Mouse (Mus musculus): ENCODE data around the gene Vrk3.

Gene Vrk3

GRCm38 (mm10) chr7:44818751-44819235 lies 70.6 kb downstream of the Vrk3 start:
- DNase-seq (ENCODE audit: low spot score): peak; percentile 37

GRCm38 (mm10) chr7:44819391-44819790 lies 71.2 kb downstream of the Vrk3 start:
- DNase-seq (ENCODE audit: low spot score): no peak

GRCm38 (mm10) chr7:44819863-44820262 lies 71.7 kb downstream of the Vrk3 start:
- peak; percentile 5 for DNase-seq (ENCODE audit: low spot score)

- no peak for DNase-seq (ENCODE audit: low spot score)
These were observed 72.3 kb downstream of the Vrk3 start for GRCm38 (mm10) chr7:44820525-44820924.

- peak; percentile 3 for DNase-seq (ENCODE audit: low spot score)
These were observed 73.6 kb downstream of the Vrk3 start for GRCm38 (mm10) chr7:44821666-44822448.

GRCm38 (mm10) chr7:44823409-44823808 lies 75.2 kb downstream of the Vrk3 start:
- DNase-seq (ENCODE audit: low spot score): no peak

GRCm38 (mm10) chr7:44824872-44825271 lies 76.7 kb downstream of the Vrk3 start:
- no peak for DNase-seq (ENCODE audit: low spot score)

- no peak for DNase-seq (ENCODE audit: low spot score)
These were observed 78.6 kb downstream of the Vrk3 start for GRCm38 (mm10) chr7:44826771-44827170.
